Mouse (Mus musculus) limb, embryonic 15.5 days (tissue): ENCODE results near the gene Trap1a. TPM values are rescaled to one million over a fixed set of nuclear protein-coding genes. Genes with fewer than 3 reads are reported as not detected.
"Not testable (repeated sequence)": the region's sequence is repeated elsewhere in the genome, so short reads cannot be mapped to it uniquely, and the experiment has no call there.

Experiments
- ATAC-seq: fragments of 200-750 bp; cut with Nextera tagmentation; 2 replicates; pipeline ENCODE4 v1.8.0; 2017; ENCODE audit warnings: low read depth, moderate TSS enrichment; ENCODE audit not compliant: insufficient number of reproducible peaks, low FRiP score, low TSS enrichment
- H3K27ac ChIP-seq: fragments of 300-500 bp; sonication (generic); 2 replicates; pipeline ENCODE4 v1.5.1; 2015; ENCODE audit warnings: moderate library complexity, mild to moderate bottlenecking, inconsistent platforms
- H3K27me3 ChIP-seq: fragments of 300-500 bp; sonication (generic); 2 replicates; pipeline ENCODE4 v1.6.1; 2015; ENCODE audit warnings: inconsistent platforms
- H3K36me3 ChIP-seq: fragments of 300-500 bp; sonication (generic); 2 replicates; pipeline ENCODE4 v1.6.1; 2015; ENCODE audit warnings: inconsistent platforms
- H3K4me1 ChIP-seq: fragments of 300-500 bp; sonication (generic); 2 replicates; pipeline ENCODE4 v1.6.1; 2015; ENCODE audit warnings: inconsistent platforms
- H3K4me2 ChIP-seq: fragments of 300-500 bp; sonication (generic); 2 replicates; pipeline ENCODE4 v1.6.1; 2015; ENCODE audit warnings: mild to moderate bottlenecking, inconsistent platforms
- H3K4me3 ChIP-seq: fragments of 300-500 bp; sonication (generic); 2 replicates; pipeline ENCODE4 v1.5.1; 2015; ENCODE audit warnings: mild to moderate bottlenecking, inconsistent platforms
- H3K9ac ChIP-seq: fragments of 300-500 bp; sonication (generic); 2 replicates; pipeline ENCODE4 v1.6.1; 2015; ENCODE audit warnings: inconsistent platforms
- H3K9me3 ChIP-seq: fragments of 300-500 bp; sonication (generic); 2 replicates; pipeline ENCODE4 v1.6.1; 2016; ENCODE audit warnings: inconsistent platforms
- WGBS: fragments of 180-500 bp; shearing (Covaris S2); methylation state at CpG from one replicate; pipeline ENCODE4 v1.1.7; 2015; 5-methylcytosine and 5-hydroxymethylcytosine counted together
- polyA plus RNA-seq: library from polyadenylated mRNA; unstranded; fragments of >200 nt; fragmentation: Nextera tagmentation; extraction: Ambion mirVana; gene quantifications from 2 replicates; pipeline ENCODE4 v1.2.1, GENCODE M21; 2015

Trap1a gene
- polyA plus RNA-seq: not detected in 2 replicates

- no peak for ATAC-seq
- no peaks in the 10 kb centered on the region for H3K36me3 ChIP-seq
- no peak within 1 kb of the TSS for H3K4me2 ChIP-seq
- 90% methylated on average over 24 of the region's 24 CpGs for WGBS
- H3K4me1 ChIP-seq: no peaks in the 10 kb centered on the region
- no peak within 1 kb of the TSS for H3K4me3 ChIP-seq
- no peak within 1 kb of the TSS for H3K27ac ChIP-seq
- H3K27me3 ChIP-seq: peaks cover 6% of the 10 kb centered on the region; the same call in 1 of the 2 replicates
- no peaks in the 10 kb centered on the region for H3K9me3 ChIP-seq
- no peak within 1 kb of the TSS for H3K9ac ChIP-seq
Observed at GRCm38 (mm10) chrX:139333263-139333994, at the start of gene Trap1a. TSS of gene Trap1a (plus strand) at chrX:139333683.

GRCm38 (mm10) chrX:139293114-139293513 is 40.4 kb upstream of the Trap1a start:
- WGBS: 72% methylated on average over 2 of the region's 2 CpGs
- Histone ChIP-seq H3K9ac (no peak overlapping the region), H3K4me1 (no peaks in the 10 kb centered on the region), H3K36me3 (no peaks in the 10 kb centered on the region), H3K27ac (no peak overlapping the region), H3K27me3 (no peaks in the 10 kb centered on the region), H3K9me3 (no peaks in the 10 kb centered on the region), H3K4me3 (no peak overlapping the region), H3K4me2 (no peak overlapping the region)
- ATAC-seq: no peak

- Histone ChIP-seq H3K27me3 (no peaks in the 10 kb centered on the region), H3K4me3 (no peak overlapping the region), H3K9ac (no peak overlapping the region), H3K9me3 (no peaks in the 10 kb centered on the region), H3K36me3 (no peaks in the 10 kb centered on the region), H3K4me2 (no peak overlapping the region), H3K4me1 (no peaks in the 10 kb centered on the region), H3K27ac (no peak overlapping the region)
- no peak for ATAC-seq
- WGBS: 54% methylated on average over 1 of the region's 1 CpGs
Observed at GRCm38 (mm10) chrX:139295325-139295724, 38.2 kb upstream of the Trap1a start.

GRCm38 (mm10) chrX:139317356-139317755 is 16.1 kb upstream of the Trap1a start:
- not testable (repeated sequence) for H3K27me3 ChIP-seq, ATAC-seq, H3K36me3 ChIP-seq, H3K4me1 ChIP-seq, H3K4me3 ChIP-seq, H3K27ac ChIP-seq, H3K4me2 ChIP-seq, H3K9me3 ChIP-seq, H3K9ac ChIP-seq
- WGBS: 80% methylated on average over 5 of the region's 5 CpGs

GRCm38 (mm10) chrX:139332583-139332982 is 900 bp upstream of the Trap1a start:
- H3K36me3 ChIP-seq: no peaks in the 10 kb centered on the region
- no peak for ATAC-seq
- no peaks in the 10 kb centered on the region for H3K9me3 ChIP-seq
- no peaks in the 10 kb centered on the region for H3K4me1 ChIP-seq
- no peak overlapping the region for H3K9ac ChIP-seq
- H3K4me2 ChIP-seq: no peak overlapping the region
- H3K27me3 ChIP-seq: peaks cover 8% of the 10 kb centered on the region; the same call in 1 of the 2 replicates
- no peak overlapping the region for H3K4me3 ChIP-seq
- H3K27ac ChIP-seq: no peak overlapping the region
- 88% methylated on average over 9 of the region's 9 CpGs for WGBS

- no peak overlapping the region for H3K9ac ChIP-seq
- no peak overlapping the region for H3K4me3 ChIP-seq
- H3K4me1 ChIP-seq: no peaks in the 10 kb centered on the region
- WGBS: 86% methylated on average over 14 of the region's 14 CpGs
- ATAC-seq: no peak
- no peak overlapping the region for H3K27ac ChIP-seq
- H3K4me2 ChIP-seq: no peak overlapping the region
- no peaks in the 10 kb centered on the region for H3K9me3 ChIP-seq
- H3K36me3 ChIP-seq: no peaks in the 10 kb centered on the region
- 0 out of 2 replicates have a peak, but pooled peaks cover 3% of the 10 kb centered on the region for H3K27me3 ChIP-seq
Observed at GRCm38 (mm10) chrX:139334504-139335418, 1.3 kb downstream of the Trap1a start.

GRCm38 (mm10) chrX:139335419-139336074 is 2.1 kb downstream of the Trap1a start:
- Histone ChIP-seq H3K36me3 (no peaks in the 10 kb centered on the region), H3K9ac (no peak overlapping the region), H3K9me3 (no peaks in the 10 kb centered on the region), H3K27ac (no peak overlapping the region), H3K4me3 (no peak overlapping the region), H3K4me1 (no peaks in the 10 kb centered on the region), H3K4me2 (no peak overlapping the region), H3K27me3 (0 out of 2 replicates have a peak, but pooled peaks cover 3% of the 10 kb centered on the region)
- WGBS: 49% methylated on average over 3 of the region's 3 CpGs
- ATAC-seq: no peak

GRCm38 (mm10) chrX:139339553-139339952 is 6.1 kb downstream of the Trap1a start:
- 0 out of 2 replicates have a peak, but pooled peaks cover 3% of the 10 kb centered on the region for H3K27me3 ChIP-seq
- no peaks in the 10 kb centered on the region for H3K4me1 ChIP-seq
- H3K4me2 ChIP-seq: no peak overlapping the region
- 95% methylated on average over 4 of the region's 4 CpGs for whole genome bisulfite sequencing
- no peaks in the 10 kb centered on the region for H3K36me3 ChIP-seq
- no peak overlapping the region for H3K4me3 ChIP-seq
- no peak overlapping the region for H3K9ac ChIP-seq
- H3K27ac ChIP-seq: no peak overlapping the region
- H3K9me3 ChIP-seq: no peaks in the 10 kb centered on the region
- no peak for ATAC-seq

GRCm38 (mm10) chrX:139341185-139341584 is 7.7 kb downstream of the Trap1a start:
- 0 out of 2 replicates have a peak, but pooled peaks cover 1% of the 10 kb centered on the region for H3K27me3 ChIP-seq
- no peak for ATAC-seq
- no peak overlapping the region for H3K4me3 ChIP-seq
- H3K9me3 ChIP-seq: no peaks in the 10 kb centered on the region
- H3K9ac ChIP-seq: no peak overlapping the region
- no peaks in the 10 kb centered on the region for H3K36me3 ChIP-seq
- H3K4me2 ChIP-seq: no peak overlapping the region
- H3K27ac ChIP-seq: no peak overlapping the region
- 92% methylated on average over 2 of the region's 2 CpGs for WGBS
- H3K4me1 ChIP-seq: no peaks in the 10 kb centered on the region

- no peaks in the 10 kb centered on the region for H3K4me1 ChIP-seq
- H3K4me3 ChIP-seq: no peak overlapping the region
- ATAC-seq: no peak
- H3K9ac ChIP-seq: no peak overlapping the region
- H3K36me3 ChIP-seq: no peaks in the 10 kb centered on the region
- 83% methylated on average over 5 of the region's 5 CpGs for WGBS
- H3K27me3 ChIP-seq: 0 out of 2 replicates have a peak, but pooled peaks cover 11% of the 10 kb centered on the region
- no peak overlapping the region for H3K4me2 ChIP-seq
- H3K27ac ChIP-seq: no peak overlapping the region
- no peaks in the 10 kb centered on the region for H3K9me3 ChIP-seq
Observed at GRCm38 (mm10) chrX:139352192-139352772, 18.8 kb downstream of the Trap1a start.

- Histone ChIP-seq H3K27me3 (0 out of 2 replicates have a peak, but pooled peaks cover 9% of the 10 kb centered on the region), H3K4me1 (no peaks in the 10 kb centered on the region), H3K36me3 (no peaks in the 10 kb centered on the region), H3K9ac (no peak overlapping the region), H3K4me3 (no peak overlapping the region), H3K9me3 (no peaks in the 10 kb centered on the region), H3K4me2 (no peak overlapping the region), H3K27ac (no peak overlapping the region)
- WGBS: 47% methylated on average over 7 of the region's 7 CpGs
- no peak for ATAC-seq
Observed at GRCm38 (mm10) chrX:139357639-139358260, 24.3 kb downstream of the Trap1a start.
